Mouse (Mus musculus): Measurements from ENCODE around the gene Hoxd9. TPM values are rescaled to one million over a fixed set of nuclear protein-coding genes. Genes with fewer than 3 reads are reported as not detected.

Gene Hoxd9
- polyA plus RNA-seq, 1 experiment from 2014 or later = 5.9 TPM

- H3K4me3 ChIP-seq (replicated peaks) = peak overlapping the region; percentile 25
- H3K4me2 ChIP-seq (replicated peaks) = peak overlapping the region; percentile 73
- no peaks in the 10 kb centered on the region for H3K36me3 ChIP-seq
- H3K27ac ChIP-seq = no peak overlapping the region
- no peaks in the 10 kb centered on the region; the same call in 1 of the 2 replicates for H3K4me1 ChIP-seq (replicated peaks)
- WGBS = 4% methylated on average over 26 of the region's 26 CpGs
- H3K9ac ChIP-seq = no peak overlapping the region
- ATAC-seq = peak; percentile 75
- H3K9me3 ChIP-seq = no peaks in the 10 kb centered on the region
- peaks cover 33% of the 10 kb centered on the region for H3K27me3 ChIP-seq (replicated peaks)
Measured at GRCm38 (mm10) chr2:74715504-74716241, 18.1 kb downstream of the Hoxd9 start.

- H3K36me3 ChIP-seq = no peaks in the 10 kb centered on the region
- H3K4me3 ChIP-seq (replicated peaks) = no peak overlapping the region
- no peak for ATAC-seq
- H3K27ac ChIP-seq = no peak overlapping the region
- no peak overlapping the region for H3K4me2 ChIP-seq (replicated peaks)
- H3K27me3 ChIP-seq (replicated peaks) = peaks cover 45% of the 10 kb centered on the region
- H3K9ac ChIP-seq = no peak overlapping the region
- WGBS = 39% methylated on average over 2 of the region's 2 CpGs
- no peaks in the 10 kb centered on the region for H3K9me3 ChIP-seq
- H3K4me1 ChIP-seq (replicated peaks) = peaks cover 16% of the 10 kb centered on the region
Measured at GRCm38 (mm10) chr2:74720384-74720783, 22.9 kb downstream of the Hoxd9 start.

GRCm38 (mm10) chr2:74720955-74721491, 23.5 kb downstream of the Hoxd9 start:
- ATAC-seq = peak; percentile 74
- Histone ChIP-seq H3K4me2 (replicated peaks) (peak overlapping the region; percentile 10; the same call in 1 of the 2 replicates), H3K9me3 (no peaks in the 10 kb centered on the region), H3K4me3 (replicated peaks) (no peak overlapping the region), H3K4me1 (replicated peaks) (peaks cover 16% of the 10 kb centered on the region), H3K9ac (no peak overlapping the region), H3K27ac (no peak overlapping the region), H3K36me3 (no peaks in the 10 kb centered on the region), H3K27me3 (replicated peaks) (peaks cover 50% of the 10 kb centered on the region)
- WGBS = 27% methylated on average over 5 of the region's 5 CpGs

GRCm38 (mm10) chr2:74721882-74722281, 24.4 kb downstream of the Hoxd9 start:
- H3K4me2 ChIP-seq (replicated peaks) = peak overlapping the region; percentile 24; the same call in 1 of the 2 replicates
- no peak overlapping the region for H3K4me3 ChIP-seq (replicated peaks)
- H3K36me3 ChIP-seq = no peaks in the 10 kb centered on the region
- no peak overlapping the region for H3K9ac ChIP-seq
- peaks cover 16% of the 10 kb centered on the region for H3K4me1 ChIP-seq (replicated peaks)
- no peak overlapping the region for H3K27ac ChIP-seq
- no peaks in the 10 kb centered on the region for H3K9me3 ChIP-seq
- 10% methylated on average over 6 of the region's 6 CpGs for WGBS
- peak; percentile 26; the same call in 1 of the 2 replicates for ATAC-seq
- H3K27me3 ChIP-seq (replicated peaks) = peaks cover 53% of the 10 kb centered on the region

- H3K9ac ChIP-seq = no peak overlapping the region
- no peak for ATAC-seq
Measured at GRCm38 (mm10) chr2:74722949-74723348, 25.4 kb downstream of the Hoxd9 start.

GRCm38 (mm10) chr2:74724244-74725015, 26.9 kb downstream of the Hoxd9 start:
- 53% methylated on average over 7 of the region's 7 CpGs for WGBS
- Histone ChIP-seq H3K36me3 (no peaks in the 10 kb centered on the region), H3K27me3 (replicated peaks) (peaks cover 69% of the 10 kb centered on the region), H3K27ac (no peak overlapping the region), H3K9ac (no peak overlapping the region), H3K4me1 (replicated peaks) (peaks cover 22% of the 10 kb centered on the region), H3K9me3 (no peaks in the 10 kb centered on the region), H3K4me2 (replicated peaks) (0 out of 2 replicates have a peak overlapping the region, but pooled peaks have one; percentile 23), H3K4me3 (replicated peaks) (no peak overlapping the region)
- ATAC-seq = peak; percentile 43

More at GRCm38 (mm10) chr2:74722949-74723348, 25.4 kb downstream of the Hoxd9 start:
- peak overlapping the region; percentile 33 for H3K4me2 ChIP-seq (replicated peaks)
- no peak overlapping the region for H3K4me3 ChIP-seq (replicated peaks)
- no peaks in the 10 kb centered on the region for H3K36me3 ChIP-seq
- 48% methylated on average over 8 of the region's 8 CpGs for WGBS
- H3K9me3 ChIP-seq = no peaks in the 10 kb centered on the region
- H3K27me3 ChIP-seq (replicated peaks) = peaks cover 64% of the 10 kb centered on the region
- peaks cover 22% of the 10 kb centered on the region for H3K4me1 ChIP-seq (replicated peaks)
- no peak overlapping the region for H3K27ac ChIP-seq

GRCm38 (mm10) chr2:74725171-74725570, 27.6 kb downstream of the Hoxd9 start:
- Histone ChIP-seq H3K36me3 (no peaks in the 10 kb centered on the region), H3K4me2 (replicated peaks) (no peak overlapping the region), H3K9ac (no peak overlapping the region), H3K27me3 (replicated peaks) (peaks cover 65% of the 10 kb centered on the region), H3K9me3 (no peaks in the 10 kb centered on the region), H3K4me3 (replicated peaks) (no peak overlapping the region), H3K27ac (no peak overlapping the region), H3K4me1 (replicated peaks) (peaks cover 22% of the 10 kb centered on the region)
- ATAC-seq = no peak
- 41% methylated on average over 17 of the region's 17 CpGs for WGBS

GRCm38 (mm10) chr2:74726551-74726950, 29.0 kb downstream of the Hoxd9 start, which contains the start of gene Gm28230:
Gene Gm28230 (plus strand): TSS chr2:74726728.
- Histone ChIP-seq H3K4me3 (replicated peaks) (peak within 1 kb of the TSS; percentile 32), H3K27me3 (replicated peaks) (peaks cover 73% of the 10 kb centered on the region), H3K36me3 (no peaks in the 10 kb centered on the region), H3K9me3 (no peaks in the 10 kb centered on the region), H3K4me2 (replicated peaks) (peak within 1 kb of the TSS; percentile 50), H3K27ac (peak within 1 kb of the TSS; percentile 40; the same call in 1 of the 2 replicates), H3K4me1 (replicated peaks) (peaks cover 22% of the 10 kb centered on the region), H3K9ac (peak within 1 kb of the TSS; percentile 37)
- WGBS = 50% methylated on average over 5 of the region's 5 CpGs
- ATAC-seq = no peak

- peak; percentile 22; the same call in 1 of the 2 replicates for ATAC-seq
- peak overlapping the region; percentile 40; the same call in 1 of the 2 replicates for H3K27ac ChIP-seq
Measured at GRCm38 (mm10) chr2:74726973-74727639, 29.6 kb downstream of the Hoxd9 start.

GRCm38 (mm10) chr2:74727640-74728302, 30.2 kb downstream of the Hoxd9 start:
- peak; percentile 2; the same call in 1 of the 2 replicates for ATAC-seq

More at GRCm38 (mm10) chr2:74726973-74727639, 29.6 kb downstream of the Hoxd9 start:
- Histone ChIP-seq H3K4me1 (replicated peaks) (peaks cover 19% of the 10 kb centered on the region), H3K4me2 (replicated peaks) (peak overlapping the region; percentile 50), H3K4me3 (replicated peaks) (peak overlapping the region; percentile 32), H3K27me3 (replicated peaks) (peaks cover 78% of the 10 kb centered on the region), H3K9ac (peak overlapping the region; percentile 37), H3K9me3 (no peaks in the 10 kb centered on the region), H3K36me3 (no peaks in the 10 kb centered on the region)
- WGBS = 17% methylated on average over 43 of the region's 43 CpGs

GRCm38 (mm10) chr2:74728303-74728680, 30.8 kb downstream of the Hoxd9 start:
- peaks cover 76% of the 10 kb centered on the region for H3K27me3 ChIP-seq (replicated peaks)
- no peak for ATAC-seq
- H3K4me1 ChIP-seq (replicated peaks) = peaks cover 14% of the 10 kb centered on the region
- WGBS = 52% methylated on average over 13 of the region's 13 CpGs
- H3K27ac ChIP-seq = no peak overlapping the region
- 0 out of 2 replicates have a peak overlapping the region, but pooled peaks have one; percentile 50 for H3K4me2 ChIP-seq (replicated peaks)
- no peaks in the 10 kb centered on the region for H3K36me3 ChIP-seq
- no peaks in the 10 kb centered on the region for H3K9me3 ChIP-seq
- H3K9ac ChIP-seq = no peak overlapping the region
- H3K4me3 ChIP-seq (replicated peaks) = peak overlapping the region; percentile 32

More at GRCm38 (mm10) chr2:74727640-74728302, 30.2 kb downstream of the Hoxd9 start:
- WGBS = 25% methylated on average over 25 of the region's 25 CpGs
- Histone ChIP-seq H3K27ac (peak overlapping the region; percentile 40; the same call in 1 of the 2 replicates), H3K4me3 (replicated peaks) (peak overlapping the region; percentile 32), H3K4me2 (replicated peaks) (peak overlapping the region; percentile 50), H3K36me3 (no peaks in the 10 kb centered on the region), H3K27me3 (replicated peaks) (peaks cover 81% of the 10 kb centered on the region), H3K9ac (peak overlapping the region; percentile 37), H3K9me3 (no peaks in the 10 kb centered on the region), H3K4me1 (replicated peaks) (peaks cover 17% of the 10 kb centered on the region)
